Mouse (Mus musculus) olfactory bulb, adult 2 months (tissue): ENCODE measurements around the gene Xdh. TPM values are rescaled to one million over a fixed set of nuclear protein-coding genes. Genes with fewer than 3 reads are reported as not detected.

Experiments used
- H3K27ac ChIP-seq: fragments of 200-500 bp; 2 replicates; pipeline ENCODE4 v1.5.1; 2012; ENCODE audit warnings: low read depth, low read length; ENCODE audit not compliant: insufficient read depth
- H3K4me1 ChIP-seq: fragments of 200-500 bp; 2 replicates; pipeline ENCODE4 v1.6.1; 2012; ENCODE audit warnings: low read length; ENCODE audit not compliant: control insufficient read depth, insufficient read depth
- H3K4me3 ChIP-seq: fragments of 200-500 bp; 2 replicates; pipeline ENCODE4 v1.5.1; 2012; ENCODE audit warnings: mild to moderate bottlenecking, low read depth, low read length, moderate library complexity; ENCODE audit not compliant: insufficient read depth
- CTCF ChIP-seq: fragments of 200-500 bp; IDR thresholded peaks from 2 replicates; pipeline ENCODE4 v1.5.1; 2012; ENCODE audit warnings: low read depth, mild to moderate bottlenecking, low read length, moderate library complexity; ENCODE audit not compliant: insufficient read depth
- POLR2A ChIP-seq: fragments of 200-500 bp; IDR thresholded peaks from 2 replicates; pipeline ENCODE4 v1.6.1; 2012; ENCODE audit warnings: mild to moderate bottlenecking, low read depth, low read length, moderate library complexity; ENCODE audit not compliant: insufficient read depth
- WGBS: fragments of 180-500 bp; shearing (Covaris S2); methylation state at CpG from one replicate; pipeline ENCODE4 v1.1.7; 2018; 5-methylcytosine and 5-hydroxymethylcytosine counted together
- polyA plus RNA-seq: library from polyadenylated mRNA; stranded (reverse); fragments of >200 nt; gene quantifications from 2 replicates; pipeline ENCODE4 v1.2.4, GENCODE M21; 2012; ENCODE audit warnings: low replicate concordance; ENCODE audit not compliant: missing spikeins, insufficient read depth, insufficient read length

Gene Xdh
- polyA plus RNA-seq, 1 experiment = not detected

DNA sequence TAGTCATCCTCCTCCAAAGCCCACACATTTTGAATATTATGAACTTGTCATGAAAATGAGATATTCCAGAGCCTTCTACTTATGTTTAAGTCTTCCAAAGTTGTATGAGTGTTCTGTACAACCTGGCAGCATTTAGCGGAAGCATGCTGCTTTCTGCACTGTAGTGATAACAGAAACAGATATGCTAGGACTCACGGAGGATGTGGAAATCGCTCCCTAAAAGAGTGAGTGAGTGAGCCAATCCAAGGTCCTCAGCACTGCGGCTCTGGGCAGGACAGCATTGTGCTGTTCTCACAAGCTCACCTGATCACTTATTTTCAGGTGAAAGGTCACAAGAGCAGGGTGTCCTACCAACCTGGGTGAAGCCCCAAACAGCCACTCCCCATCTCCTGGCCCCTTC, 56.2 kb downstream of the Xdh start:
- WGBS = 90% methylated on average over 4 of the region's 4 CpGs
- no peak for TF ChIP-seq CTCF
- no peak for TF ChIP-seq POLR2A
- Histone ChIP-seq H3K4me3 (no peak overlapping the region), H3K4me1 (no peaks in the 10 kb centered on the region), H3K27ac (no peak overlapping the region)

DNA sequence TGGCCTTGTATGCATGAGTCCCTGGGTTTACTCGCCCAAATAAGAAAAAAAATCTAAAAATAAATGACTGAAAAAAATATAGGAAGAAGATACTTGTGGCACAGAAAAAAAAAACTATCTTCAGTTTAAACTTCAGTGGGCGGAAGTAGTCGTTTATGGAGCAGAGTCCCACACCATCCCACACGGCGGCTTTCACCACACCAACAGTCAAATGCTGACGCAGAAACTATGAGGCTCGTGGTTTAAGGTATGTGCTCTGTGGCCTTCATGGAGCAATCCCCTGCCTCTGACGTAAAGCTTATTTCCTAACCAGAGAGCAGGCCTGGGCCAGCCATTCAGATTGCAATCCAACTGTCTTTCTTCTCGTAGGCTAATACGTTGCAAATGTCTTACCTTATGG, 56.8 kb downstream of the Xdh start:
- Histone ChIP-seq H3K4me1 (no peaks in the 10 kb centered on the region), H3K27ac (no peak overlapping the region), H3K4me3 (no peak overlapping the region)
- no peak for TF ChIP-seq CTCF
- TF ChIP-seq POLR2A = no peak
- 78% methylated on average over 10 of the region's 10 CpGs for WGBS

DNA sequence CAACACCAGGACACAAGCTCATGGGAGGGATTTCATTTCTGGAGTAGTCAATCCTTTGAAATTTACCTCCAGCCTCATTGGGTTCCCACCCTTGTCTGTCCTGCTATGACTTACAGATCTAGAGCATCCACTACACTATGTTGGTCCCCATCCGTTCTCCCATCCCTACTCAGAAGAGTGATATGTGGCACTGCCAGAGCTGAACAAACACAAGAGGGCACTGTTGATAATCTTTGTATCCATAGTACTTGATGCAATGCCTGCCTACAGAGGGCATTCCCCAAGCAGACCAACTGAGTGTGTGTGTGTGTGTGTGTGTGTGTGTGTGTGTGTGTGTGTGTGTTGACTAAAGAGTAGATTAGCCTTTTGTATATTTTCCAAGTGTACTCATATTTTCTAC, 58.4 kb downstream of the Xdh start:
- WGBS = 75% methylated on average over 1 of the region's 1 CpGs
- Histone ChIP-seq H3K4me3 (no peak overlapping the region), H3K27ac (no peak overlapping the region), H3K4me1 (no peaks in the 10 kb centered on the region)
- TF ChIP-seq CTCF (no peak), POLR2A (no peak)

DNA sequence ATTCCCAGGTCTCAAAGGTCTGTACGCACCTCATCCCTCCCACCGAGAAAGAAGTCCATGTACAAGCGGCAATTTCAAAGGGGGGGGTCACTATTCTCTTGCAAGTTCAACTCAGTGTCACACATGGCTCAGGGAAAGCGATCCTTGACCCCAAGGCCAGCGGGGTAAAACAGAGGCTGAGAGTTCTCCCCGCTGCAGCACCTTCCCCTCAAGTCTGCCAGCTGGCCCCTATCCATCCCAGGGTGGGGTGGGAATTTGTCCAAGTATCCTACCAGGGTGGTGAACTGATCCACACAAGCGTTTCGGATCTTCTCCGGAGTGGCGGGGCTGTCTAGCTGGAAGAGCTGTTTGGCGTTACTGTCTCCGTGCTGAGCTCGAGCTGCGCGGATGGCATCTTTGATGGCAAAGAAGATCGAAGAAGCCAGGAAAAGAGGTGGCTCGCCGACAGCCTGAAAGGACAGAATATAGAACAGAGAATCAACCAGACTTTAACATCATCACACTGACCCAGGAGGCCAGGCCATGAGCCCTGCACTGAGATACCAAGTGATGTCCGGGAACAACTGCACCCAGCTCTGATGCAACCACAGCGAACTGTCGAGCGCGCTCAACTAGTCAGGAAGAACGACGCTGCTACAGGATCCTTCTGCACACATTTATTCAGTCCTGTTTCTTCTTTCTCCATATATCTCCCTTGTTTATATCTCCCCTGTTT, 63.8 kb downstream of the Xdh start:
- no peaks in the 10 kb centered on the region for H3K4me1 ChIP-seq
- TF ChIP-seq POLR2A (no peak), CTCF (no peak)
- WGBS = 85% methylated on average over 25 of the region's 25 CpGs

DNA sequence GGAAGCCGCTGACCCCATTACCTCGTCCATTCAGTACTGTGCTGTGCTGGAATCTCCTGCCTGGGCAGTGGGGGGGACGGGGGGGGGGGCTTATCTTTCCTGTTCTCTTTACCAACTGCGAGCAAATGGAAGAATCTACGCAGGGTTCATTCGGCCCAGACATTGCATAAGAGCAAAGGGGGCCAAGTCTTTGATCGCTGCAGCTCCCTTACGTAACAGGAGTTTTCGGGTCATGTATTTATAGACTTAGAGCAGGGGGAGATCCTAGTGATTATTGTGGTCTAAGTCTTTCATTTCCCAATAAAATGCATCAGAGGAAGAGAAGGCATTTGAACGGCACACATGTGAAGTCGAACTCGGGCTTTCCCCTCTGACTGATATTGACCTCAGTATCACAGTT, 66.7 kb downstream of the Xdh start:
- no peaks in the 10 kb centered on the region for H3K4me1 ChIP-seq
- no peak overlapping the region for H3K27ac ChIP-seq
- WGBS = 75% methylated on average over 12 of the region's 12 CpGs
- TF ChIP-seq CTCF = no peak
- TF ChIP-seq POLR2A = no peak
- H3K4me3 ChIP-seq = no peak overlapping the region

More for the DNA sequence above, 63.8 kb downstream of the Xdh start:
- no peak overlapping the region for H3K27ac ChIP-seq
- H3K4me3 ChIP-seq = no peak overlapping the region

DNA sequence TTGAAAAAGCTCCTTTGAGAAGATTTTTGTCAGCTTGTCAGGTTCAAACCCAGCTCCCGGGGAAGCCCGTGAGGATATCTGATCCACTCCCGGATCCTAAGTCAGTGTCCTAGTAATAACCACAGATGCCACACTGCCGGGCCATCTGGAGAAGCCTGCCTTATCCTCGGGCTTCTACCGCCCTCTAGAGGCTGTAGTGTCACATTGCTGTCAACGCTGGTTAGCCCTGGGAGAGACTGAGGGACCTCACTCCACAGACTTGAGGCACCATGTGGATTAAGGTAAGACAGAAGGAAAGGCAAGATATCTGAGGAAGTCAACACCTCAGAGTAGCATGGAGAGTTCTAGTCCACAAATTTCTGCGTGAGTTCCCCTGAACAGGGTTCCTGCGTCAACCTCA, 67.8 kb downstream of the Xdh start:
- no peak overlapping the region for H3K27ac ChIP-seq
- 10% methylated on average over 9 of the region's 9 CpGs for WGBS
- no peak overlapping the region for H3K4me3 ChIP-seq
- H3K4me1 ChIP-seq = no peaks in the 10 kb centered on the region
- no peak for TF ChIP-seq POLR2A
- TF ChIP-seq CTCF = peak; percentile 67

DNA sequence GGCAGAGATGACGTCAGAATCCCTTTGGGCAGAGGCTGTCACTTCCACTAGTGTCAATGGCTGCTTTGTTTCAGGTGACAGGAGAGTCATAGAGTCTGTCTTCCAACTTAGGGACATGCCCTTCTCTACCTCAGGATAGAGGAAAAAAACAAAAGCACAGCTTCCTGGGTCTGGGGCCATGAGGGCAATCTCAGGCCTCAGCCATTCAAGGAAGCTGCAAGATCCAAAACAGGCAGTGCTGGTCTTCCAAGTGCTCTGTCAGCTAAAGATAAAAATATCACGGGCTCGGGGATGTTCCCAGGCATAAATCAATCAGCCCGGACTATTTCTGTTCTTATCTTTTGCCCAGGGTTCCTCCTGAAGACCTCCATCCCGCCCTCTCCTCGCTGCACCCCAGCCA, 68.7 kb downstream of the Xdh start:
- no peak overlapping the region for H3K4me3 ChIP-seq
- TF ChIP-seq CTCF = no peak
- no peak for TF ChIP-seq POLR2A
- no peak overlapping the region for H3K27ac ChIP-seq
- 76% methylated on average over 6 of the region's 6 CpGs for WGBS
- no peaks in the 10 kb centered on the region for H3K4me1 ChIP-seq

DNA sequence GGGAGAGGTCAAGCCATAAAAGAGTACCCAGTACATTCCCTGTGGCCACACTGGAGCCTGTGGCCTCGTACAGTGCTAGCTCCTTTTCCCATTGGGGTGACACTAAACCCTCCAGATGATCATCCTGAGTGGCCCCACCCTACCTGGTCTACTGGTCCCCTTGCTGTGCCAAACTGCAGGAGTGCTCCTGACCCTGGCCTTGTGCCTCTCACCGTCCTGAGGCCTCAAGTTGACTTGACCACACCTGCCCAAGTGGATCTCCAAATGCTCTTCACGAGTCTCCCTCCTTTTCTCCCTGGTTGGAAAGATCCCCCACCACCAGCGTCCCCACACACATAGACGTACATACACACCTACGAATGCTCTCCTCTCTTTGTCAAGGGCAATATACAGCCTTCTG, 69.7 kb downstream of the Xdh start:
- Histone ChIP-seq H3K4me3 (no peak overlapping the region), H3K4me1 (no peaks in the 10 kb centered on the region), H3K27ac (no peak overlapping the region)
- 92% methylated on average over 6 of the region's 6 CpGs for WGBS
- TF ChIP-seq CTCF = no peak

DNA sequence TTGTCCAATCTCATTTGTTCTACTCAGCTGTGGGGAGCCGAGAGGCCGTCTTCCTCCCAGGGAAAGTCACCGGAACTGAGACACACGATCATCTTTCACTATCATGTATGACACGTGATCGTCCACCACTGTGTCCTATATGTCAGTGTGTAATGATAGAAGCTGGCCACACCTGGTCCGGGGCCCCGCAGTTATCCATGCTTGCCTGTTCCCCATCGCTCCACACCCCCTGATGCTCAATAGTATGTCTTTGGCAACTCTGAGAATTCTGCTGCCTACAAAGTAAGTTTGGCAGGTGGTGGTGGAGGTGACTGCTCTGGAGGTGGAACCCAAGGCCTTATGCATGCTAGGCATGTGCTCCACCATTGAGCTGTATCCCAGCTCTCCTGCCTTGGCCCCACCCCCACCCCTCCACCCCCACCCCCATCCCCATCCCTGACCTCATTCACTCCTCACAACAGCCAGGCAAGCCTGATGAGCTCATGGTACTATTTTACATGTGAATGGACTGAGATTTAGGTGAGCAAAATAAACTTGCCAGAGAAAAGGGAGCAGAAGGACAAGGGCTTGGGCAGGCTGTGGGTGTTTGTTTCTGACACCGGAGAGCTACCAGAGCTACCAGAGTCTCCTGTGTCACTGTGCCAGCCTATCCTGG, 70.6 kb downstream of the Xdh start:
- WGBS = 90% methylated on average over 10 of the region's 10 CpGs
- TF ChIP-seq POLR2A = no peak
- no peak for TF ChIP-seq CTCF
- Histone ChIP-seq H3K4me3 (no peak overlapping the region), H3K4me1 (no peaks in the 10 kb centered on the region), H3K27ac (no peak overlapping the region)

DNA sequence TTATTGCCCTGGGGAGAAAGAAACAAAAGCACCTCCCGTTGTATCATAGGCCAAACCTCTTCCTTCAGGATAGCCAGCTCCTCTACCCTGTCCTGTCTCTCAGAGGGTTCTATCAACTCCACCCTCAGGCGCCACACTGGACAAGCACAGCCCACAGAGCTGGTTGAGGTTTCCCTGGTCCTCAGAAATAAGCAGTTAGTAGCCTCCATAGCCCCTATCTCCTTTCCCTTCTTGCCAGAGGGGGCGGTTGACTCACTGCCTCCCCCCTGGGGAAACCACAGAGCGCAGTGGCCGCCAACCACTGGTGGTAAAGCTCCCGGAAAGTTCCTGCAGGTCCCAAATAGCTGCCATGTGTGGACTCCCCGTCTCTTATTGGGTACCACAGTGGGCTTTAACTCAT, 74.3 kb downstream of the Xdh start:
- TF ChIP-seq POLR2A (no peak), CTCF (no peak)
- no peak overlapping the region for H3K27ac ChIP-seq
- no peaks in the 10 kb centered on the region for H3K4me1 ChIP-seq
- WGBS = 91% methylated on average over 7 of the region's 7 CpGs
- H3K4me3 ChIP-seq = no peak overlapping the region
